Mouse (Mus musculus) embryo, embryonic 9.5 days (tissue): ENCODE results near the gene Mipep.

Experiments
- DNase-seq: peaks from one replicate; pipeline ENCODE4 v3.0.0-alpha.2; 2017; ENCODE audit errors: extremely low spot score

Mipep gene

GRCm38 (mm10) chr14:60757265-60757664 lies 27.1 kb upstream of the Mipep start:
- no peak for DNase-seq

GRCm38 (mm10) chr14:60757722-60758121 lies 26.7 kb upstream of the Mipep start:
- no peak for DNase-seq

- DNase-seq: no peak
Observed at GRCm38 (mm10) chr14:60759097-60759496, 25.3 kb upstream of the Mipep start.

- no peak for DNase-seq
Observed at GRCm38 (mm10) chr14:60761801-60762200, 22.6 kb upstream of the Mipep start.

- DNase-seq: no peak
Observed at GRCm38 (mm10) chr14:60762754-60763153, 21.6 kb upstream of the Mipep start.

GRCm38 (mm10) chr14:60763746-60764145 lies 20.6 kb upstream of the Mipep start:
- DNase-seq: no peak

- DNase-seq: no peak
Observed at GRCm38 (mm10) chr14:60764526-60764925, 19.8 kb upstream of the Mipep start.

- no peak for DNase-seq
Observed at GRCm38 (mm10) chr14:60765025-60765424, 19.3 kb upstream of the Mipep start.

GRCm38 (mm10) chr14:60767884-60768283 lies 16.5 kb upstream of the Mipep start, which contains the start of gene C1qtnf9:
Gene C1qtnf9, plus strand, starts transcription at chr14:60768134.
- DNase-seq: no peak

GRCm38 (mm10) chr14:60769340-60769739 lies 15.0 kb upstream of the Mipep start:
- no peak for DNase-seq

- no peak for DNase-seq
Observed at GRCm38 (mm10) chr14:60770594-60770993, 13.8 kb upstream of the Mipep start.

GRCm38 (mm10) chr14:60771057-60771456 lies 13.3 kb upstream of the Mipep start:
- DNase-seq: peak; percentile 65

GRCm38 (mm10) chr14:60773476-60773875 lies 10.9 kb upstream of the Mipep start:
- no peak for DNase-seq

- DNase-seq: no peak
Observed at GRCm38 (mm10) chr14:60776521-60776920, 7.9 kb upstream of the Mipep start.

GRCm38 (mm10) chr14:60777485-60777919 lies 6.9 kb upstream of the Mipep start:
- DNase-seq: no peak

GRCm38 (mm10) chr14:60779198-60779597 lies 5.2 kb upstream of the Mipep start:
- DNase-seq: no peak

GRCm38 (mm10) chr14:60782121-60782656 lies 2.2 kb upstream of the Mipep start:
- DNase-seq: no peak

- DNase-seq: no peak
Observed at GRCm38 (mm10) chr14:60783196-60783595, 1.2 kb upstream of the Mipep start.

GRCm38 (mm10) chr14:60790103-60790502 lies 5.7 kb downstream of the Mipep start:
- DNase-seq: peak; percentile 59

GRCm38 (mm10) chr14:60796600-60797322 lies 12.4 kb downstream of the Mipep start:
- DNase-seq: no peak

GRCm38 (mm10) chr14:60797596-60797995 lies 13.2 kb downstream of the Mipep start:
- no peak for DNase-seq

- DNase-seq: no peak
Observed at GRCm38 (mm10) chr14:60798721-60799120, 14.3 kb downstream of the Mipep start.
